Mouse (Mus musculus): ENCODE results near the gene Rab11fip3.

- TF ChIP-seq CTCF (IDR thresholded peaks at IDR 0.05; ENCODE audit: control insufficient read depth, insufficient read depth, insufficient read length) (no peak), MYOG (IDR thresholded peaks at IDR 0.05; ENCODE audit: control insufficient read depth, extremely low read depth, insufficient read length) (no peak), MYOD1 (IDR thresholded peaks at IDR 0.05; ENCODE audit: control insufficient read depth, insufficient read length, low read depth) (no peak), MAX (IDR thresholded peaks at IDR 0.05) (no peak), USF1 (IDR thresholded peaks at IDR 0.05; ENCODE audit: low read depth) (no peak)
Measured at GRCm38 (mm10) chr17:26114061-26114460, 44.7 kb upstream of the Rab11fip3 start.
